Mouse (Mus musculus): ENCODE measurements at regions not wholly inside any gene's neighbourhood (a gene's known extent, or its start where the extent isn't known, plus 50 kb on each side); places are given as distances from the start of the nearest gene placed in this dataset.

- DNase-seq (ENCODE audit: low spot score) (no peak), ATAC-seq (ENCODE audit: low FRiP score) (no peak)
- Histone ChIP-seq H3K9ac (no peak overlapping the region), H3K27me3 (ENCODE audit: control insufficient read depth, insufficient read depth, low read length) (no peaks in the 10 kb centered on the region), H3K4me3 (replicated peaks; ENCODE audit: low read length) (no peak overlapping the region), H3K4me2 (replicated peaks) (no peak overlapping the region), H3K27ac (no peak overlapping the region), H3K36me3 (replicated peaks; ENCODE audit: control insufficient read depth, insufficient read depth) (no peaks in the 10 kb centered on the region), H3K4me1 (replicated peaks; ENCODE audit: control insufficient read depth, insufficient read depth, low read length) (no peaks in the 10 kb centered on the region), H3K9me3 (ENCODE audit: control insufficient read depth, low read length) (no peaks in the 10 kb centered on the region)
These were observed 583.9 kb downstream of the Flrt2 start for GRCm38 (mm10) chr12:96275894-96276293.

- Histone ChIP-seq H3K9me3 (ENCODE audit: control insufficient read depth, low read length) (no peaks in the 10 kb centered on the region), H3K4me2 (replicated peaks) (no peak overlapping the region), H3K27ac (no peak overlapping the region), H3K27me3 (ENCODE audit: control insufficient read depth, insufficient read depth, low read length) (no peaks in the 10 kb centered on the region), H3K9ac (no peak overlapping the region), H3K4me1 (replicated peaks; ENCODE audit: control insufficient read depth, insufficient read depth, low read length) (no peaks in the 10 kb centered on the region), H3K4me3 (replicated peaks; ENCODE audit: low read length) (no peak overlapping the region), H3K36me3 (replicated peaks; ENCODE audit: control insufficient read depth, insufficient read depth) (no peaks in the 10 kb centered on the region)
- no peak for ATAC-seq (ENCODE audit: low FRiP score)
- DNase-seq (ENCODE audit: low spot score) = peak; percentile 64
- 4% methylated on average over 2 of the region's 2 CpGs for WGBS
These were observed 619.1 kb downstream of the Flrt2 start for GRCm38 (mm10) chr12:96311137-96311536.

GRCm38 (mm10) chr12:96323061-96323786, 631.2 kb downstream of the Flrt2 start:
- no peak overlapping the region for H3K9ac ChIP-seq
- no peak overlapping the region for H3K4me3 ChIP-seq (replicated peaks; ENCODE audit: low read length)
- no peak overlapping the region for H3K27ac ChIP-seq
- no peaks in the 10 kb centered on the region for H3K9me3 ChIP-seq (ENCODE audit: control insufficient read depth, low read length)
- H3K4me1 ChIP-seq (replicated peaks; ENCODE audit: control insufficient read depth, insufficient read depth, low read length) = no peaks in the 10 kb centered on the region
- H3K4me2 ChIP-seq (replicated peaks) = no peak overlapping the region
- ATAC-seq (ENCODE audit: low FRiP score) = no peak
- DNase-seq (ENCODE audit: low spot score) = no peak
- 88% methylated on average over 10 of the region's 10 CpGs for WGBS
- no peaks in the 10 kb centered on the region for H3K36me3 ChIP-seq (replicated peaks; ENCODE audit: control insufficient read depth, insufficient read depth)
- no peaks in the 10 kb centered on the region for H3K27me3 ChIP-seq (ENCODE audit: control insufficient read depth, insufficient read depth, low read length)

DNA sequence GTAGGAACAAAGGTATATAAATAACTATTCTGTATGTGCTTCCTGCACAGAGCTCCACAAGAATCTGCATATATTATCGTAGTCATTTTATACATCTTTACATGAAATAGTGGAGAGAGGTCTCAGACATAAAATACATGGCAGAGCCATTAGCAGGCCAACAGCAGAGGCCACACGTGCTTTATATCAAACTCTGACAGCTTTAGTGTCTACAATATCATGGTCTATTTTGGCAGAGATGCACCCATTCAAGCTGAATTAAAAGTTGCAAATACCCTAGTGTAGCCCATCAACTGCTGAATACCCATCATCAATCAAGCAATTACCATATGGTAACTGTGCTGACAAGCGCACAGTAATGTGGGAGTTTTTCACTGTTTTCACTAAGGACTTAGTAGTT, 659.1 kb downstream of the Flrt2 start:
- 59% methylated on average over 3 of the region's 3 CpGs for WGBS
- Histone ChIP-seq H3K4me3 (replicated peaks; ENCODE audit: low read length) (no peak overlapping the region), H3K4me1 (replicated peaks; ENCODE audit: control insufficient read depth, insufficient read depth, low read length) (no peaks in the 10 kb centered on the region), H3K27me3 (ENCODE audit: control insufficient read depth, insufficient read depth, low read length) (no peaks in the 10 kb centered on the region), H3K9ac (no peak overlapping the region), H3K9me3 (ENCODE audit: control insufficient read depth, low read length) (no peaks in the 10 kb centered on the region), H3K36me3 (replicated peaks; ENCODE audit: control insufficient read depth, insufficient read depth) (no peaks in the 10 kb centered on the region), H3K4me2 (replicated peaks) (no peak overlapping the region), H3K27ac (no peak overlapping the region)
- ATAC-seq (ENCODE audit: low FRiP score) (no peak), DNase-seq (ENCODE audit: low spot score) (no peak)

GRCm38 (mm10) chr12:96378924-96379323, 686.9 kb downstream of the Flrt2 start:
- H3K27me3 ChIP-seq (ENCODE audit: control insufficient read depth, insufficient read depth, low read length) = no peaks in the 10 kb centered on the region
- ATAC-seq (ENCODE audit: low FRiP score) (no peak), DNase-seq (ENCODE audit: low spot score) (no peak)
- no peaks in the 10 kb centered on the region for H3K36me3 ChIP-seq (replicated peaks; ENCODE audit: control insufficient read depth, insufficient read depth)
- no peaks in the 10 kb centered on the region for H3K4me1 ChIP-seq (replicated peaks; ENCODE audit: control insufficient read depth, insufficient read depth, low read length)
- H3K9me3 ChIP-seq (ENCODE audit: control insufficient read depth, low read length) = no peaks in the 10 kb centered on the region
- H3K27ac ChIP-seq = no peak overlapping the region
- no peak overlapping the region for H3K4me3 ChIP-seq (replicated peaks; ENCODE audit: low read length)
- 77% methylated on average over 3 of the region's 3 CpGs for WGBS
- H3K9ac ChIP-seq = no peak overlapping the region
- H3K4me2 ChIP-seq (replicated peaks) = no peak overlapping the region

GRCm38 (mm10) chr12:96419104-96419503, 727.1 kb downstream of the Flrt2 start:
- H3K4me2 ChIP-seq (replicated peaks) = no peak overlapping the region
- H3K27ac ChIP-seq = no peak overlapping the region
- DNase-seq (ENCODE audit: low spot score) (no peak), ATAC-seq (ENCODE audit: low FRiP score) (no peak)
- no peak overlapping the region for H3K9ac ChIP-seq
- no peaks in the 10 kb centered on the region for H3K36me3 ChIP-seq (replicated peaks; ENCODE audit: control insufficient read depth, insufficient read depth)
- H3K27me3 ChIP-seq (ENCODE audit: control insufficient read depth, insufficient read depth, low read length) = no peaks in the 10 kb centered on the region
- WGBS = 78% methylated on average over 3 of the region's 3 CpGs
- no peaks in the 10 kb centered on the region for H3K4me1 ChIP-seq (replicated peaks; ENCODE audit: control insufficient read depth, insufficient read depth, low read length)
- H3K4me3 ChIP-seq (replicated peaks; ENCODE audit: low read length) = no peak overlapping the region
- no peaks in the 10 kb centered on the region for H3K9me3 ChIP-seq (ENCODE audit: control insufficient read depth, low read length)

DNA sequence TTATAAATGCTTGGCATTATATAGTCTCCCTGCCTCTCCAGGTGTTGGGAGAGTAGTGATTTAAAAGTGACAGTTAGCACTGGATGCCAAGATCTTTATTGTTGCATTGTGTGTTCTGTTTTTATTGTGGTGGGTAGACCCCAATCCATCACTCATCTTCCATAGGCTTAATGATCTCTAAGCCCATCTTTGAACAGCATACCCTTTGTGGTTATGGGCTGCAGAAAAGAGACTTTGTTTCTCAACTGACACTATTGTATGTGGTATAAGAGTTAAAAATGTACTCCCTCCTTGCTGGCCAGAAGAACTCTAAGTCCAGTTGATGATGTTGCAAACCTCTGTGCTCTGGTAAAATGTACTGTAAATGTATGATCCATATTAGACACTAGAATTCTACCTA, 727.5 kb downstream of the Flrt2 start:
- Histone ChIP-seq H3K27me3 (ENCODE audit: control insufficient read depth, insufficient read depth, low read length) (no peaks in the 10 kb centered on the region), H3K27ac (no peak overlapping the region), H3K9ac (no peak overlapping the region), H3K4me2 (replicated peaks) (no peak overlapping the region), H3K4me3 (replicated peaks; ENCODE audit: low read length) (no peak overlapping the region), H3K36me3 (replicated peaks; ENCODE audit: control insufficient read depth, insufficient read depth) (no peaks in the 10 kb centered on the region), H3K9me3 (ENCODE audit: control insufficient read depth, low read length) (no peaks in the 10 kb centered on the region), H3K4me1 (replicated peaks; ENCODE audit: control insufficient read depth, insufficient read depth, low read length) (no peaks in the 10 kb centered on the region)
- ATAC-seq (ENCODE audit: low FRiP score) = no peak
- no peak for DNase-seq (ENCODE audit: low spot score)

DNA sequence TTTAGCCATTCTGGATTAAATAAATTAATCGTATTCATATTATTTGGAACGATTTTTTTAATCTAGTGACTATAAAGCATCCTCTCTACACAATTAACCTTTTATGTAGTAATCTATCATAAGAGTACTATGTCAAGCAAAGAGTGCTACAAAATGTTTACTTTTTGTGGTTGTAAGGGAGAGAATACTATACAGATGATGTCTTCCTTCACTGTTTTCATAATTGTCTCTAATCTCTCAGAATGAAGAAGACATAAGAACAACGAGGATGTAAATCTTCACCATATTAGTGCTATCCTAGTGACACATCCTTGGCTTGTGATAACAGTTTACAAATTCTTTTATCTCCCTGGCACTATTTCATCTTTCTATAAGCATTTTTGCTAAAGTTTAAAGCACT, 735.6 kb downstream of the Flrt2 start:
- Histone ChIP-seq H3K9ac (no peak overlapping the region), H3K9me3 (ENCODE audit: control insufficient read depth, low read length) (no peaks in the 10 kb centered on the region), H3K27me3 (ENCODE audit: control insufficient read depth, insufficient read depth, low read length) (no peaks in the 10 kb centered on the region), H3K4me1 (replicated peaks; ENCODE audit: control insufficient read depth, insufficient read depth, low read length) (no peaks in the 10 kb centered on the region), H3K4me3 (replicated peaks; ENCODE audit: low read length) (no peak overlapping the region), H3K4me2 (replicated peaks) (no peak overlapping the region), H3K36me3 (replicated peaks; ENCODE audit: control insufficient read depth, insufficient read depth) (no peaks in the 10 kb centered on the region), H3K27ac (no peak overlapping the region)
- ATAC-seq (ENCODE audit: low FRiP score) = no peak
- 91% methylated on average over 3 of the region's 3 CpGs for WGBS
- no peak for DNase-seq (ENCODE audit: low spot score)

DNA sequence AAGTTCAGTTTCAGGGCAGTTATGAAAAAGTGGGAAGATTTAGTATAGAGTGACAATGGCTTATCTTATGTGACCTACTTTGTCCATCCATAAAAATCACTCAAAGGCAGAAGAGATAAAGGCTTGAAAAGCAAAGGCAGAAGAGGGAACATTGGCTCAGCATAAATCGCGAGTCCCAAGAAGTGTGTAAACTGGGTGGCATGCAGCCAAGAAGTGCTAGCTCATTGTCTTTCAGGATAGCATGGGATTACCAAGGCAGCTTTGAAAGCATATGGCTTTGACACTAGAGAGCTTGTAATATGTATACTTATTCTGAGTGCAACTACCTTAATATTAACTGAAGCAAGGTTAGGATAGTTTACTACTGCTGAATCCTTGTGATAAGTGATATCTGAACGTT, 750.5 kb downstream of the Flrt2 start:
- DNase-seq (ENCODE audit: low spot score) (no peak), ATAC-seq (ENCODE audit: low FRiP score) (no peak)

GRCm38 (mm10) chr12:96453374-96453773, 761.3 kb downstream of the Flrt2 start:
- ATAC-seq (ENCODE audit: low FRiP score) (no peak), DNase-seq (ENCODE audit: low spot score) (no peak)
- Histone ChIP-seq H3K4me2 (replicated peaks) (no peak overlapping the region), H3K4me1 (replicated peaks; ENCODE audit: control insufficient read depth, insufficient read depth, low read length) (no peaks in the 10 kb centered on the region), H3K9ac (no peak overlapping the region), H3K4me3 (replicated peaks; ENCODE audit: low read length) (no peak overlapping the region), H3K36me3 (replicated peaks; ENCODE audit: control insufficient read depth, insufficient read depth) (no peaks in the 10 kb centered on the region), H3K9me3 (ENCODE audit: control insufficient read depth, low read length) (no peaks in the 10 kb centered on the region), H3K27me3 (ENCODE audit: control insufficient read depth, insufficient read depth, low read length) (no peaks in the 10 kb centered on the region), H3K27ac (no peak overlapping the region)
- WGBS = 8% methylated on average over 3 of the region's 3 CpGs

More for the DNA sequence above, 750.5 kb downstream of the Flrt2 start:
- Histone ChIP-seq H3K36me3 (replicated peaks; ENCODE audit: control insufficient read depth, insufficient read depth) (no peaks in the 10 kb centered on the region), H3K27ac (no peak overlapping the region), H3K4me2 (replicated peaks) (no peak overlapping the region), H3K9ac (no peak overlapping the region), H3K27me3 (ENCODE audit: control insufficient read depth, insufficient read depth, low read length) (no peaks in the 10 kb centered on the region), H3K9me3 (ENCODE audit: control insufficient read depth, low read length) (no peaks in the 10 kb centered on the region), H3K4me1 (replicated peaks; ENCODE audit: control insufficient read depth, insufficient read depth, low read length) (no peaks in the 10 kb centered on the region), H3K4me3 (replicated peaks; ENCODE audit: low read length) (no peak overlapping the region)
- 80% methylated on average over 3 of the region's 3 CpGs for whole genome bisulfite sequencing

Data from hindbrain, embryonic 14.5 days (tissue).